Mouse (Mus musculus) midbrain, embryonic 11.5 days (tissue): ENCODE measurements around the gene Ces3a. TPM values are rescaled to one million over a fixed set of nuclear protein-coding genes. Genes with fewer than 3 reads are reported as not detected.
"Not testable (repeated sequence)": the region's sequence is repeated elsewhere in the genome, so short reads cannot be mapped to it uniquely, and the experiment has no call there.

Experiments
- ATAC-seq: fragments of 200-750 bp; cut with Nextera tagmentation; 2 replicates; pipeline ENCODE4 v1.8.0; 2017; ENCODE audit warnings: moderate TSS enrichment, moderate library complexity; ENCODE audit not compliant: low FRiP score
- DNase-seq: peaks from one replicate; pipeline ENCODE4 v3.0.0; 2015; ENCODE audit warnings: low spot score; ENCODE audit errors: missing footprints
- H3K27ac ChIP-seq: fragments of 300-500 bp; sonication (generic); 2 replicates; pipeline ENCODE4 v1.5.1; 2014; ENCODE audit warnings: low read depth, low read length
- H3K27me3 ChIP-seq: fragments of 300-500 bp; sonication (generic); 2 replicates; pipeline ENCODE4 v1.6.1; 2014; ENCODE audit warnings: mild to moderate bottlenecking, low read length, moderate library complexity, mixed read lengths; ENCODE audit not compliant: control insufficient read depth, insufficient read depth
- H3K36me3 ChIP-seq: fragments of 300-500 bp; sonication (generic); 2 replicates; pipeline ENCODE4 v1.6.1; 2014; ENCODE audit warnings: mild to moderate bottlenecking, low read length, moderate library complexity, mixed read lengths; ENCODE audit not compliant: control insufficient read depth, insufficient read depth
- H3K4me1 ChIP-seq: fragments of 300-500 bp; sonication (generic); 2 replicates; pipeline ENCODE4 v1.6.1; 2014; ENCODE audit warnings: low read length; ENCODE audit not compliant: control insufficient read depth, insufficient read depth
- H3K4me2 ChIP-seq: fragments of 300-500 bp; sonication (generic); 2 replicates; pipeline ENCODE4 v1.6.1; 2014; ENCODE audit warnings: mild to moderate bottlenecking, moderate library complexity
- H3K4me3 ChIP-seq: fragments of 300-500 bp; sonication (generic); 2 replicates; pipeline ENCODE4 v1.5.1; 2014; ENCODE audit warnings: low read depth, low read length
- H3K9ac ChIP-seq: fragments of 300-500 bp; sonication (generic); 2 replicates; pipeline ENCODE4 v1.6.1; 2014; ENCODE audit warnings: low read length
- H3K9me3 ChIP-seq: fragments of 300-500 bp; sonication (generic); 2 replicates; pipeline ENCODE4 v1.6.1; 2016; ENCODE audit warnings: low read length; ENCODE audit not compliant: control insufficient read depth
- WGBS: fragments of 180-500 bp; shearing (Covaris S2); extraction: QIAGEN DNeasy Blood & Tissue Kit; methylation state at CpG from one replicate; pipeline ENCODE4 v1.1.7; 2014; 5-methylcytosine and 5-hydroxymethylcytosine counted together
- polyA plus RNA-seq: library from polyadenylated mRNA; unstranded; fragments of >200 nt; fragmentation: Nextera tagmentation; extraction: Ambion mirVana; gene quantifications from 2 replicates; pipeline ENCODE4 v1.2.1, GENCODE M21; 2014

Ces3a gene
- polyA plus RNA-seq, 1 experiment from 2014 or later: not detected

DNA sequence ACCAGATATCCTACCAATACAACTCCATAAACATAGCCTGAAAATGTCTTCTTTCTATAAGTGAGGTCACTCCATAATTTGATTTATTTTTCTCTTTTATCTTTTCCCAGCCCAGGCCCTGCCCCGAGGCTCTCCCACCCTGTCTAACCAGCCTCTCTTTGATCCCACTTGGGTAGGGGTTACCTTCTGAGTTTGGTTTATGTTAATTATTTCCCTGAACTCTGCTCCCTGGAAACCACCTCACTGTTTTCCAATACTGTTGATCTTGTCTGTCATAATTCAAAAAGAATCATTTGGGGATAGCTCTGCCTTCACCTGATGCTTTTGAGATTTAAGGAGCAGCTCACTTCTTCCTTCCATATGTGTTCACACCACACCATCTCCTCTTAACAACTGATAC, 4.9 kb upstream of the Ces3a start:
- DNase-seq (no peak), ATAC-seq (no peak)
- Histone ChIP-seq H3K36me3 (no peaks in the 10 kb centered on the region), H3K4me2 (no peak overlapping the region), H3K4me1 (no peaks in the 10 kb centered on the region), H3K4me3 (no peak overlapping the region), H3K27me3 (no peaks in the 10 kb centered on the region), H3K9me3 (no peaks in the 10 kb centered on the region), H3K9ac (no peak overlapping the region), H3K27ac (no peak overlapping the region)
- 72% methylated on average over 1 of the region's 1 CpGs for WGBS

DNA sequence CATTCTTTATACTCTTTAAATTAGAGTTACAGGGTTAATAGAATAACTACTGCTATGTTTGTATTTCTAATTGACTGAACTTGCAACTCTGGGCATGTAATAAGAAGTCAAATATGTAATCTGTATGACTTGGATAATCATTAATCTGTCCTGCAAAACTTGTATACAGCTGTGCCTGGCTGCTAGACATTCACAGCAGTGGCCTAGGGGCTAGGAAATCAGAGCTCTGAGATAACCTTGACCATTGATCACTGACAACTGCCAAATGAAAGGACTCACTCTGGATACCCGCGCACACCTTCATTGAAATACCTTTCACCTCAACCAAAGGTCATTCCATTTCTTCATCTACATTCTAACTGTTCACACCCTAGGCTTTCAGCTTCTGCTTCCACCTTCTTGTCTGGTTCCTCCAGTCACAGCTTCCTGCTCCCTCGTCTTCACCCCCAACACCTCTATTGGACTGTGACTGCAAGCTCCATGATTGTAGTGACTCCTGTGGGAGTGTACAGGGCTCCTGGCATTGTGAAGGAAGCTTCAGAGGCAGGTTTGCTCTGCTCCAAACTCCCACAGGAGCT, 2.5 kb upstream of the Ces3a start:
- Histone ChIP-seq H3K27me3 (no peaks in the 10 kb centered on the region), H3K36me3 (no peaks in the 10 kb centered on the region), H3K27ac (no peak overlapping the region), H3K9ac (no peak overlapping the region), H3K9me3 (no peaks in the 10 kb centered on the region), H3K4me3 (no peak overlapping the region), H3K4me1 (no peaks in the 10 kb centered on the region), H3K4me2 (no peak overlapping the region)
- DNase-seq (no peak), ATAC-seq (no peak)
- 85% methylated on average over 3 of the region's 3 CpGs for WGBS

DNA sequence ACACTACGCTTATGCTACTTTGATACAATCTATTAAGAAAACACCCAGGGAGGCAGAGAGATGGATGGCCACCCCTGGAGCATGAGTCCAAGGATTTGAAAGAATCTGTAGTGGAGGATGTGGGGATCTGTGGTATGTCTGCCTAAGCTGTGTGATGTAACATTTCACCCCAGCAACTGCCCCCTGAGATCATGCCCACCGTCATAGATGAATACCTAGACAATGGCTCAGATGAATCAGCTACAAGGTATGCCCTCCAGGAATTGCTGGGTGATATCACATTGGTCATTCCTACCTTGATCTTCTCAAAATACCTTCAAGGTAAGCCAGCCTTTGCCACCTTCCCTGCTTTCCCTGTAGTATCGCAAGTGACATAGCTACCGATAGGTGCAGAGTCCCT, 7.8 kb downstream of the Ces3a start:
- H3K4me3 ChIP-seq: no peak overlapping the region
- H3K36me3 ChIP-seq: no peaks in the 10 kb centered on the region

GRCm38 (mm10) chr8:105060056-105060455, 11.7 kb downstream of the Ces3a start:
- Histone ChIP-seq H3K4me2 (no peak overlapping the region), H3K9me3 (no peaks in the 10 kb centered on the region), H3K36me3 (no peaks in the 10 kb centered on the region), H3K27me3 (no peaks in the 10 kb centered on the region), H3K9ac (no peak overlapping the region), H3K4me1 (no peaks in the 10 kb centered on the region), H3K27ac (no peak overlapping the region), H3K4me3 (no peak overlapping the region)
- DNase-seq: no peak
- no peak for ATAC-seq

More for the DNA sequence above, 7.8 kb downstream of the Ces3a start:
- no peak overlapping the region for H3K4me2 ChIP-seq
- no peaks in the 10 kb centered on the region for H3K27me3 ChIP-seq
- no peak for ATAC-seq
- WGBS: 93% methylated on average over 4 of the region's 4 CpGs
- no peak overlapping the region for H3K9ac ChIP-seq
- H3K27ac ChIP-seq: no peak overlapping the region
- DNase-seq: no peak
- no peaks in the 10 kb centered on the region for H3K4me1 ChIP-seq
- H3K9me3 ChIP-seq: no peaks in the 10 kb centered on the region

DNA sequence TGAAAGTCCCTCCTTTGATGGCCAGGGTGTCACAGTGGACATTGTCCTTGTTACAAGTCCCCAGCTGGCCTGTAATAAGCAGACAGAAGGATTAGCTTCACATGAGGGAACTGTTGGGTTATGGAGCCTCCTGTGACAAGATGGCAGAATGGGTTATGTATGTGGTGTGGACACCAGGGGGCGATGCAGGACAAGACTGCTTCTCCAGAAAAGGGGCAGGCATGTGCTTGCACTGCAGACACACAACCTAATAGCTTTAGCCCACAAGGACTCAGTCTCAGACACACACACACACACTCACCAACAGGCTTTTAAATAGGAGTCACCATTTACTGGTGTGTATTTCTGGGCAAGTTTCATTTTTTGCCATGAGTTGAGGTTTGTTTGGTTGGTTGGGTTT, 18.4 kb downstream of the Ces3a start:
- no peak overlapping the region for H3K4me2 ChIP-seq
- no peak overlapping the region for H3K27ac ChIP-seq
- H3K4me3 ChIP-seq: no peak overlapping the region
- no peaks in the 10 kb centered on the region for H3K4me1 ChIP-seq
- H3K27me3 ChIP-seq: no peaks in the 10 kb centered on the region
- H3K9ac ChIP-seq: no peak overlapping the region
- DNase-seq (peak; percentile 86), ATAC-seq (peak; percentile 65; the same call in 1 of the 2 replicates)
- H3K9me3 ChIP-seq: no peaks in the 10 kb centered on the region
- no peaks in the 10 kb centered on the region for H3K36me3 ChIP-seq
- 6% methylated on average over 1 of the region's 1 CpGs for WGBS

DNA sequence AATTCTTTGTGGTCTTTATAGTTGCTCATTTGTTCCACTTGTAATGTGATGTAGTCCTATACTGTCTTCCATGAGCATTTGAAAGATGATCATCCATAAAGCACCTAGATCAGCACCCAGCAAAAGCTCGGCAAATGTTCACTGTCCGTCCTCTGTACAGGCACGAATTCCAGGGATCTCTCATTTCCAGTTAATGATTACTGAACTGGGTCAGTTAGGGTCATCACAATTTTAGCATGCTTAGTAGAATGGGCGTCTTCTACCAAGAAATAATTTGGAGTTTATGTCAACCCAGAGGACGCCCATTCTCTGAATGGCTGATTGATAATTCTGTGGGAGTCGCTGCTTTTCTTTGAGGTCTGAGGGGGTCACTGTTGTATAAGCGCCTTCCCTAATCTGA, 19.5 kb downstream of the Ces3a start:
- DNase-seq, H3K27me3 ChIP-seq, H3K4me1 ChIP-seq, H3K9ac ChIP-seq, ATAC-seq, H3K9me3 ChIP-seq, H3K4me2 ChIP-seq, H3K36me3 ChIP-seq, H3K27ac ChIP-seq, H3K4me3 ChIP-seq: not testable (repeated sequence)
- 74% methylated on average over 7 of the region's 7 CpGs for WGBS

- no peaks in the 10 kb centered on the region for H3K9me3 ChIP-seq
- H3K4me2 ChIP-seq: no peak overlapping the region
- H3K27me3 ChIP-seq: no peaks in the 10 kb centered on the region
- no peak for DNase-seq
- no peak overlapping the region for H3K9ac ChIP-seq
- no peak for ATAC-seq
- H3K4me1 ChIP-seq: no peaks in the 10 kb centered on the region
- H3K4me3 ChIP-seq: no peak overlapping the region
- H3K36me3 ChIP-seq: no peaks in the 10 kb centered on the region
- no peak overlapping the region for H3K27ac ChIP-seq
Measured at GRCm38 (mm10) chr8:105068971-105069370, 20.6 kb downstream of the Ces3a start.

DNA sequence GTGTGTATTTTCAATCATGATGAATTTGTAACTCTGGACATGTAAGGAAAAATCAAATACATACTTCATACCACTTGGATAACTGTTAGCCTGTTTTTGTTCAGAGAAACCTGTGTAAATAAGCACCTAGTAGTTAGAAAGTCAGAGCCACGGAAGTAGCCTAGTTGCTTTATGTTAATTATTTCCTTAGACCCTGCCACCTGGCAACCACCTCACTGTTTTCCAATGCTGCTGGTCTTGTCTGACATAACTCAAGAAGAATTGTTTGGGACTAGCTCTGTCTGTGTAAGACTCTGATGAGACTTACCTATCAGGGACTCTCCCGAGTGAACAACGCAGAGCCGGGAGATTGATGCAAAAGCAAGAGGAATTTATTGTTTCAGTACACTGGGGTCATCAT, 28.2 kb downstream of the Ces3a start:
- no peaks in the 10 kb centered on the region for H3K4me1 ChIP-seq
- WGBS: 94% methylated on average over 4 of the region's 4 CpGs
- H3K4me2 ChIP-seq: no peak overlapping the region
- no peak overlapping the region for H3K4me3 ChIP-seq
- H3K9ac ChIP-seq: no peak overlapping the region
- no peaks in the 10 kb centered on the region for H3K27me3 ChIP-seq
- no peaks in the 10 kb centered on the region for H3K9me3 ChIP-seq
- DNase-seq (no peak), ATAC-seq (no peak)
- no peaks in the 10 kb centered on the region for H3K36me3 ChIP-seq
- H3K27ac ChIP-seq: no peak overlapping the region

DNA sequence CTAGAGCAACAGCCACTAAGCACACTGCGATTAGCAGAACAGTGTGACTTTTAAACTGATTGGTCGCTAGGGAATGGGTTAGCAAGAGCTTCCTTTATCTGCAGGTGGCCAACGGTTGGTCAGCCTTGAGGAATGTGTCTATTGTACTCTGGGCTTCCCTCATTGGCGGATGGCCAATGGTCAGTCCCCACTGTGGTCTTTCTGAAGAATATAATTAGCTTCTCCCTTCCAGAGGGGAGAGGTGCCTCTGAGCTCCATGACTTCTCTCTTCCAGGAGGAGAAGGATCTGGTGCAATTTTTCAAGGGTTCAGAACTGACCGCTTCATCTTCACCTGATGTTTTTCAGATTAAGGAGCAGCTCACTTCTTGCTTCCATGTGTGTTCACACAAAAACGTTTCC, 28.7 kb downstream of the Ces3a start:
- Histone ChIP-seq H3K36me3 (no peaks in the 10 kb centered on the region), H3K4me2 (no peak overlapping the region), H3K4me3 (no peak overlapping the region), H3K27ac (no peak overlapping the region), H3K9me3 (no peaks in the 10 kb centered on the region), H3K4me1 (no peaks in the 10 kb centered on the region), H3K27me3 (no peaks in the 10 kb centered on the region), H3K9ac (no peak overlapping the region)
- ATAC-seq: no peak
- WGBS: 72% methylated on average over 6 of the region's 6 CpGs
- DNase-seq: no peak

GRCm38 (mm10) chr8:105078591-105078990, 30.2 kb downstream of the Ces3a start:
- Histone ChIP-seq H3K9ac (no peak overlapping the region), H3K4me1 (no peaks in the 10 kb centered on the region), H3K27ac (no peak overlapping the region), H3K36me3 (no peaks in the 10 kb centered on the region), H3K9me3 (no peaks in the 10 kb centered on the region), H3K27me3 (no peaks in the 10 kb centered on the region), H3K4me3 (no peak overlapping the region), H3K4me2 (no peak overlapping the region)
- WGBS: 90% methylated on average over 5 of the region's 5 CpGs
- ATAC-seq: no peak
- no peak for DNase-seq
